Mouse (Mus musculus) induced T-regulatory cell, adult 2 months (primary cell): Measurements from ENCODE around the gene Tmem238.

Experiments used
- DNase-seq: peaks from one replicate; pipeline ENCODE4 v3.0.0-alpha.2; 2012; ENCODE audit warnings: low read depth

Gene Tmem238

DNA sequence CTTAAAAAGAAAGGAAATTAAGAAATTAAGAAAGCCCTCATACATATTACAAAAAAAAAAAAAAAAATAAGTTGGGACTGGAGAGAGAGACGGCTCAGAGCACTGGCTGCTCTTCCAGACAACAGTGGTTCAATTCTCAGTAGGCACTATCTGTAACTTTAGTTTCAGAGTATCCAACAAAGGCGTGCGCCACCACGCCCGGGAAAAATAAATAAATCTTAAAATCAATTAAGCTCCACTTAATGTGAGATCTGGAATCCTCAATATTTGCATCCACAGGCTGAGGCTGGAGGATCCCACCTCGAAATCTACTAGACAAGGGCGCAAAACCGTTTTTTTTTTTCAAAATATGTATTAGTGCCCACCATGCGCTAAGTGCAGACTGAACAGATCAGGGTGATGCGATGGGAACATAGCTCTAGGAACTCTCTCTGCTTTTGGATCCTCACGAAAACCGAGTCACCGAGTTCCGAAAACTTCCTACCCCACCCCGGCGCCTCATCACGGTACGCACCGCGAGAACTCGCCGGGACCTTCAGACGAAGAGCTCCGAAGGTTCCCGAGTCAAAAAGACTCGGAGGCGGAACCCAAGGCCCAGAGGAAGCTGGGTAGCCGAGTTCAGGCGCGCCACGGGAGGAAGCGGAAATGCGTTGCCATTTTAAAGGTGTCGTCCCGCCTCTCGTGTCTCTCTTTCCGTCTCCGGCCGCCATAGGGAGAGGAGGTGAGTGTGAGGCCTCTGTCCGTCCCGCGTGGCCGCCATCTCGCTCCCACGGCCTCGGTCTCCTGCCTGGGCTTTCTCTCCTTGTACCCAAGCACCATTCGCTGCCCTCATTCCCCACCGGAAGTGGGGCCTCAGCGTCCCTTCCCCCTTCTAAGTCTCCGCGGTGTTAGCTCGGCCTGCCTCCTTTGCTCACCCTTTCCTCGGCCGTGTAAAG, 3.1 kb upstream of the Tmem238 start, which contains the start of gene Rpl28:
TSS of gene Rpl28 (plus strand) at position 597 of the 935 bp plus-strand sequence.
- peak; percentile 99 for DNase-seq

DNA sequence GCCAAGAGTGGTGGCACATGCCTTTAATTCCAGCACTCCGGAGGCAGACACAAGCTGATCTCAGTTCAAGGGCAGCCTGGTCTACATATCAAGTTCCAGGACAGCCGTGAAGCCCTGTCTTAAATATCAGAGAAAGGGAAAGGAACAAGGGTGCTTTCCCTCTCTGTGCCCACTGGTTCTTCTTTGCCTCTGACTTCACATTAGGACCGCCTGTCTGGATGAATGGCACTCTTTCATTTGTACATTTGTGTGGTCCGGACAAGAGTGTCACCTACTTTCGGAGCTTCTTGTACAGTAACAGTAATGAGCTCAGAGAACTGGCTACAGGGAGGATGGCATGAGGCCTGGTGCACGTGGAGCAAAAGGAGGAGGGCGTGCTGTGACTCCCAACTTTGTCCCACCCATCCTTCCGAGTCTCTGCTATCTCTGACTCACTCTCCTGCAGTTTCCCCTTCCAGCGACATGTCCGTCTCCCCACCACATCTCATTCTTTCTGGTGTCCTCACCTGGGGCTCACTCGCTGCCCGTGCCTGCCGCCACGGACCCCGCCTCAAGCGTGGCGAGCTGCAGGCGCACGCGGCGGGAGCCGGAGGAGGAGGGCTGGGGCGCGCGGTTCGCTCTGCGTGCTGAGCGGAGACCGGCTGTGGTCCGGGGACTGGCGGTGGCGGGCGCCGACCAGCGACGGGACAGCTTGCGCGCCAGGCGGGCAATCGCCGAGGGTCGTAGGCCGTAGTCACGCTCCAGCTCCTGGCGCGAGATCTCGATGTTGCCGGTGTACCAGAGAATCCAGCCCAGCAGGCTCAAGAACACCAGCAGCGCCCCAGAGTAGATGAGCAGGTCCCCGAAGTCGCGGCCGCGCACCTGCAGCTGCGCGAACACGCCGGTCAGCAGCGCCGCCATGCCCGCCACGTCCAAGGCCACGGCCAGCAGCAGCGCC, 689 bp downstream of the Tmem238 start:
- peak; percentile 66 for DNase-seq

DNA sequence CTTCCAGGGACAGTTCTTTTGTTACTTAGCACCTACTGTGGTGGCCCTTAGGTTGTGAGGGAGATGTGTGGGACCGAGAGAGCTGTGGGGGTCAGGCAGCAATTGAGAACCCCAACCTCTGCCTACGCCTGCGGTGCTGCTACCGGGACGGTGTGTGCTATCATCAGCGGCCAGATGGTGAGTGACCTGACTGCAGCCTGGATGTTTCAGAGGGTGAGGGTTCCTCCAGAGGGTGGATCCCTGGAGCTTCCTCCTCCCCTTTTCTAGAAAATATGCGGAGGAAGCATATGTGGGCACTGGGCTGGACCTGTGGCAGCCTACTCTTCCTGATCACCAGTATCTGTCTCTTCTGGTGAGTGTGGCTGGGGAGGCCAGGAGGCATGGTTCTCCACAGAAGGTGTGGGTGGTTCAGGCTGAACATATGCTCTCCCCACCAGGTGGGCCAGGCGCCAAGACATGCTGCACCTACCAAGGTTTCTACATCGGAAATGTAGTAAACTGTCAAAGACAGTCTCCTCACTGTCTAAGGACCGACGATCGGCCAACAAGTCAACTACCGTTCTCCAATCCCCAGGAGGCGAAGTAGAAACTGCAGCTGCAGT, 5.7 kb downstream of the Tmem238 start:
- no peak for DNase-seq

DNA sequence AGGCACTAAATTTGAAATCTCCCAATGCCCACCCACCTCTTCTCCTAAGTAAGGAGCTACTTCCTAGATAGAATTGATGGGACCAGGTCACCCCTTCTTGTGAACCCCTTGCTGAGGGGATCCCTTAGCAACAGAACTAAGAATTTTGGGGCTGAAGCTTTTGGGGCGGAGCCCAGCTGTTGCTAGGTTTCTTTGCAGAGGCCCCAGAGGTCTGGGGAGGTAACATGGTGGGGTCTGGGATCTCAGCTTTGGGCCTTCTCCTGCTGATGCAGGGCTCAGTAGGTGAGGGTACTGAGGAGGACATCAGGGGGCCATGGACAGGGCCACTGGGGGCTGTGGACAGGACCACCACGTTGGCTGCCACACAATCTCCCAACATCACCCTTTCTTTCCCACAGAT, 6.7 kb downstream of the Tmem238 start, which contains the start of the genes Il11 and Tmem190:
TSS of gene Il11 (minus strand) at position 101 of the 400 bp plus-strand sequence.
TSS of gene Tmem190 (plus strand) at position 179 of the 400 bp plus-strand sequence.
- no peak for DNase-seq

DNA sequence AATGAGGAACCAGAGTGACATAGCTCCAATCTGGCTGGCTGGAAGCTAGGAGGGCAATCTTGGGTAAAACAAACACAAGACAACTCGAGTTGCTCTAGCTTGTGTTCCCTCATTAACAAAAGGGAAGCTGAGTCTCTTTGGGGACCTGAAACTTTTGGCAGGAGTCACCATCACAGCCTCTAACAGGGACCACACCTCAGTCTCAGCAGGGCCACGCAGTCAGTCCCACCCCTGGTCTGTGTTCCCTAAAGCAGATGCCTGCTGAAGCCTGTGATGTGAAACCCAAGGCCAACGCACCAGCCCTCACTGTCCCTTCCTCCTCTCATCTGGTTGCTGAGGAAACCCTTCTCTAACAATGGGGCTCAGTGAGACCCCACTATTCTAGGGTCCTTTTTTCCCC, 7.3 kb downstream of the Tmem238 start:
- DNase-seq: no peak

DNA sequence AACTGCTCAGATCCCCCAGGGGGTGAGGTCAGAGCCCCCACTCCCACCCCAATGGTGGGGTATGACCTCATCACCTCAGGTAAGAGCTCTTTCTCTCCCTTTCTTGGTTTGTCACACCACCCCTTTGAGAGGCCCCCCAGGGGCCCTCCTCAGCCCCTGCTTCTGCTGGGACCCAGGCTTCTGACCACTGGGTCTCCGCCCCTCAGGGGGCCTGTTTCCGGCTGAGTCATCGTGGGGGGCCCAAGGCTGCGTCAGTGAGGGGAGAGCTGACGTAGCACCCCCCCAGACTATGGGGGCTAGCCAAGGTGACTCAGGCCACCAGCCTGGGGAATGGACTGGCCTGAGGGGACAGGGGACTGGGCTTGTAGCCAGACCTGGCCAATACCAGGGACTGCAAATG, 9.5 kb downstream of the Tmem238 start:
- DNase-seq: no peak

DNA sequence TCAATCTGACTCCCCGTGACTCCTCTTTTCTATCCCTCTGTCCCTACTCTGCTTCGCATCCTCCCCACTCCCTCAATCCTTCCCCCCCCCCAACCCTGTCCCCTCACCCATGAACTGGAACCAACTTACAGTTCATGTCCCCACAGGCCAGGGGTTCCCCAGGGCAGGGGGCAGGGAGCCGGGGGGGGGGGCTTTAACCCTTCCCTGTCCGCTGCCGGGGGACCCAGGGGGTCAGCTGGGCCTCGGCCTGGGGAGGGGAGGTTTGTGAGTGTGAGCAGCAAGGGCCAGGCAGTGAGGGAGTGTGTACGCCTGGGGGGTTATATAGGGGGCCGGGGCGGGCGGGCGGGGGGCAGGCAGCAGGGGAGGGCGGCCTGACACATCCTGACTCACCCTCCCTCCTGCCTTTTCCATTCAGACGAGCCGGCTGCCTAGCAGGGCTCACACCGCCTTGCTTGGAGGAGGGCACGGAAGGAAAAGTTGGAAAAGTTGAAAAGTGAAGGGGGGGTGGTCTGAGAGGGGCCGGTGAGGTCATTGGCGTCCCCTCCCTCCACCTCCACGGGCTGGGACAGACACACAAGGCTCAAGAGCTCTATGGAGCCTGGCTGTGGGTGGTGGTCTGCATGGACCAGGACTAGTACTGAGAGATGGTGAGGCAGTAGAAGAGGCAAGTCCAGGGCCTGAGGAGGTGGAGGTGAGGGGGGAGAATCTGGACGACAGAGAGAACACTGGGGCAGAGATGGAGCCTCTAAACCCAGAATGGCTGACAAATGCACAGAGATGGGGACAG, 11.4 kb downstream of the Tmem238 start:
- DNase-seq: no peak

DNA sequence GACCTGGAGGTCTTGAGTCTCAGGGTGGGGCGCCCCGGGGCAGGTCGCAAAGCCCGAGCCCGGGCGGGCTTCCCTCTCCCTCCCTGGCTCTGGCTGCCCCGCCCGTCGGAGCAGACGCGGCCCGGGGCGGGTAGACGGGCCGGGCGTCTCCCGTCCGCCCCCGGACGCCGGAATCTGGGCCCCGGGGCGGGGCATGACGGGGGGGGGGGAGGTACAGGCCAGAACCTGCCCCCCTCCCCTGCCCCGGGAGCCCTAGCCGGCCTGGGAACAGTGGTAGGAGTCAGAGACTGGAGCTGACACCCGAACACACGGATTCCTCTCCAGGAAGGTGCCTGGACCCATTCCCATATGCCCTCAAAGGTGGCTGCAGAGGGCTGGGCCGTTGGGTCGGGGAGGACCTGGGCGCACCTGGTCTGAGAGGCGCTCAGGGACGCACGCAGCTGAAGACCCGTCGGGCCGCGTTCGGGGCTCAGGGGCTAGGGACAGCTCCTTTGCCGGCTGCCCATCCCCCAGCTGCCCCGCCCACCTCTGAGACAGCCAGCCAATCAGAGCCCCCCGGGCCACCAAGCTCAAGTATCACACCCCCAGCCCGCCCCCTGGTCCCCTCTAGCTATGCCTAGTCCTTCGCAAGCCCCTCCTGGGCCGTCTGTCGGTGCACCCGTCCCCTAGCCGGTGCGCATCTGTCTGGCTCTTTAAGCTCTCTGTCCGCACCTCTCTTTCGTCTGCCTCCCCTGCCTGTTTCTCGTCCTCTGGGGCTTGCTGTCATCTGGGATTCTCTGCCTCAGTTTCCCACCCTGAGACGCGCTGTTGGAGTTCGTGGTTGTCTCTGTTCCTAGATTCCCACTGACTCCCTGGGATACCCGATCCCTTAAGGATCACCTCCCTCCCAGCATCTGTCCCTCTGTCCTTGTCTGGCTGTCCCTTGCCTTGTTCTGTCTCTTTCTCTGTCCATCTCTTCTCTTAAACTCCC, 12.3 kb downstream of the Tmem238 start:
- DNase-seq: peak; percentile 65

DNA sequence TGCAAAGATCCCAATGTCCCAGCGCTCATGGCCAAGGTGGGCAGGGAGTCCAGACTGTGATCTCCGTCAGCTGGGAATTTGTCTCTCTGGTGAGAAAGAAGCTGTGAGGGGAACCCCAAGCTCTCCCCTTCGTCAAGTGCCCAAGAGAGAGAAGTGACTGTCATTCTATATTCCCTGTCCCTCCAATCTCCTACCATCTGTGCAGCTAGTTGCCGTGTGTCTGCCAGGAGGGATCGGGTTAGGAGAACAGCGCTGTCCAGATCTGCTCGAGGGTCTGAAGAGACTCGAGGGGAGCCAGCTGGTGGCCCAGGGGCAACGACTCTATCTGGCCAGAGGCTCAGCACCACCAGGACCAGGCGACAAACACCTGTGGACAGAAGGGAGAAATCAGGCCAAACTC, 13.3 kb downstream of the Tmem238 start:
- DNase-seq: peak; percentile 4

DNA sequence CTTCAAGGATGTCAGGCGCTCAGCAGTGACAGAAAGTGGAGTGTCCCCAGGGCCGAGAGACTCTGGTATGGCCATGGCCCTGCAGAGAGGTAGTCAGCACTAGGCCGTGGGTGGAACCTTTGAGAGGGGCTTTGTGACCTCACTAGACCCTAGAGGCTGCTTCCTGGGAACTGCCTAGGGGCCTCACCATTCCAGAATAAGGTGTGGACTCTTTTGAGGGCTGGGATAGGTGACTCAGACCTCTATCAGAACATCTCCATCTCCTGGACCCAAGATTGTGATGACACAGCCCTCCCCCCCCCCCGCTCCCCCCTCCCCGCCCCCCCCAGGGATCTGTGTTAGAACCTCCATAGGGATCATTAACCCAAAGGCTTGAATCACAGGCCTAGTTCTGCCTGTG, 18.3 kb downstream of the Tmem238 start, which contains the start of gene Fam71e2:
TSS of gene Fam71e2 (minus strand) at position 101 of the 400 bp plus-strand sequence.
- no peak for DNase-seq

DNA sequence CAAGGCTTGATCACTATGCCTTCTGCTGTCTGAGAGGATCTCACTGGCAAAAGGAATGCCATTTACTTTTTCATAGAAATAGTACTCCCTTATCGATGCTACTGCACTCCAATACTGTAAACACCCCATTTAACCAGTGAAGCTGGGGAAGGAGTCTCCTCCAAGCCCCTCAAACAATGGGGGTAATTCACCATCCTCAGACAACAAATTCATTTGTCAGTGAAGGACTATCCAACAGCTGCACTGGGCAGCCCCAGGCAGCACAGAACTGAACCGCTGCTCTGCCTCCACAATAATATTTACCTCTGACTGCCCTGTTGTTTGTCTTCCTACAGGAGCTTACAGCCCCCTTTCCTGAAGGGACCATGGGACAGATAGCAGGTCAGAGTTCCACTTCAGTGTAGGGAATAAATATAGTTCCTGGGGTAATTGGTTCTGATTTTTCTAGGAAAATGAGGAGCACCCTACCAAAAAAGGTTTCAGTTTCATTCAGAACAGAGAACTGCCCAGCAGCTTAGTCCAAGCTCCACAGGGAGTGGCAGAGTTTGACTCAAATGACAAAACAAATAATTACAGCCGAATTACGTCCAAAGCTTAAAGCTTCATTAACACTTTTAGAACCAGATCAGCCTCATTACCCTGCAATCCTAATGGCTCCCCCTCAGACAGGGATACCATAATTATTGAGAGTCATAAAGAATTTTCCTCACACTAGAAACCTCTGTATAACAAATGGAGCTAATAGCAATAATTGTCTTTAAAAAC, 24.3 kb downstream of the Tmem238 start:
- DNase-seq: no peak

DNA sequence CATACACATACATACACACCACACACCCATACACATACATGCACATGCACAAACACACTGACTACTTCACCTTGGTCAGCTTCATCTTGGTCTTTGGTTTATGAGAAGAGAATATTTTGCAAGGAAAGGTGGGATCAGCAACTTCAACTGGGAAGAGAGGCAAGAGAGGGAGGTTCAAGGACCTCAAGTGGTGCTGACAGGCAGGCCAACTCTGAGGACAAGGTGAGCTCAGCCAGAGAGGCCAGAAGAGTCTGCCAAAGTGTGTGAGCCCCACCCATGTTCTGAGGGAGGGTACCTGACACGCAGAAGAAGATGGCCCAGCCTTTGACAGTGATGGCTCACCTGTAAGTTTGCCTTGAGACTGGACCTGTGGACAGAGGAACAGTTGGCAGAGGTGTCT, 29.8 kb downstream of the Tmem238 start:
- DNase-seq: no peak

DNA sequence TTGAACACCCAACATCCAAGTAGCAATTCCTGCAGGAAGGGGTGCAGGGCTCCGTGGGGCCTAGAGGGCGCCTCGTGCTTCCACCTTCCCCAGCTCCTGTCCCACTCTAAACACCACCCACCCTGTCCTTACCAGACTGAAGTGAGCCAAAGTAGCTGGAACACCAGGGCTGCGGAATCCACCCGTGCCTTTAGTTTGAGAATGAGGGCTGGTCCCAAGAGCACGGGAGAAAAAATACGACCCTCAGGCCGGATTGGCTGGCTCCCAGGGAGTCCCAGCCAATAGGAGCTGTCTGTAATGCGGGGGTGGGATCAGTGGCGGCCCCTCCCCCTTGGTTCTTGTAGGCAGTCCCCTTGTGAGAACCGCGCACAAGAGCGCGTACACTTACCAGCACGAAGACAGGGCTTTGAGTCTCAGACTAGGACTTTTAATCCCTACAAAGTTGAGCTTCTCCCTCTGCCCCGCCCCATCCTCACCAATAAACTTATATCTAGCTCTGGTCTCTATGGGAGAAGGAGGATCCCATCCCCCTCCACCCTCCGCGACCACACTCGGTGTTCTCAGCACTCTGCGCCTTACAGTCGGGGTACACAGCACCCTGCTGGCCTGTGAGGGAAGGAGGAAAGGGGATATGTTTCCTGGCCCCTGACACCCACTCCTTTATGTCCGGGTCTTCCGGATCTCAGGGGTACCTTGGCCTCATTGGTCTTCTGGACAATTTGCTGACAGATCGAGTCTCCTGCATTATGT, 36.5 kb downstream of the Tmem238 start, which contains the start of gene Cox6b2:
TSS of gene Cox6b2 (minus strand) at position 274 of the 750 bp plus-strand sequence.
- peak; percentile 75 for DNase-seq

DNA sequence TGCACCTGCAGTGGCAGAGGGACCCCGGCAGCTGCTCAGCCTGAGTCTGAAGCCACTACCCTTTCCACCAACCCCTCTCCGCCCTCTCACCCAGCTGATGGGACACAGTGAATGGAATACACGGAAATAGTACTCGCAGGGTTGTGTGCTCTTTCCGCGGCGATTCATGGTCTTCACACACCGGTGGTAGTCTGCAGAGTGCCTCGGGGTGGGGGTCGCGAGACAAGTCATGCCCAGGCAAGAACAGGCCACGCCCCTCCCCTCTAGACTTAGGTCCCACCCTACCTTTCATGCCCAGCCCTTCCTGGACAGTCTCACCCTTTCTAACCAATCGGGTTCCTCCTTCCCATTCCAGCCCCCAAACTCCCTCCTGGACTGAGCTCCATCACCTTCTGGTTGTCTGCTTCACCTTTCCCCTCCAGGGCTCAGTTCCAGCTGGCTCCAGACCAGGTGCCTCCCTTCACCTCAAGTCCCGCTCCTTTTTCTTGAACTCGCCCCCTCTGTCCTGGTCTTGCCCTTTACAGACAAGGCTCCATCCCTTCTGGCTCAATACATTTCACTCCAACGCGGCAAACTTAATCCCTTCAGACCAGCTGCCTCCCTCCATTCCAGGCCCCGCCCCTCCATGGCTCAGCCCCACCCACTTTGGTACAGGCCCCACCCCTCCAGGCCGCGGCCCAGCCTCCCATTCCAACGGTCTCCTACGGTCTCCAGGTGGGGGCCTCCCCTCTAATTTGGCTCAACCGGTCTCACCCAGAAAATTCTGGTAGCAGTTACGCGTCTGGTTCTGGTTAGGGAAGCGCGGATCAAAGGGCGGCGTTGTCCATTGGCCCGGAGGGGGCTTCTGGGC, 37.3 kb downstream of the Tmem238 start:
- DNase-seq: peak; percentile 52

DNA sequence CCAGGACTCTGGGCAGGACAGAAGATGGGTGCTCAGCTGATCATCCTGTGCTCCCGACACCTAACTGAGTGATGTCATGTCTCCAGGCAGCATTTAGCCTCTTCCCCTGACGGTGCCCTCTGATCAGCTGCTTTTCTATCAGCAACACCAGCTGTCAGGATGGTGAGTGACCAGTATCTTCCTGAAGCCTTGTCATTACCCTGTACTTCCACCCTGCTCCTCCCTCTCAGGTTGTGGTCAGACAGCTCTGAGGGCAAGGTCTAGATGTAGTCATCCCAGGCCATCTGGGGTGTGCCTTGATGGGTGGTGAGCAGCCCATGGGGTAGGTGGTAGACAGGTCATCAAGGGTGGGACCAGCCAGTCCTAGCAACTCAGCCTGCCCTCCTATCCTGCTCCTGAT, 40.3 kb downstream of the Tmem238 start:
- DNase-seq: no peak

DNA sequence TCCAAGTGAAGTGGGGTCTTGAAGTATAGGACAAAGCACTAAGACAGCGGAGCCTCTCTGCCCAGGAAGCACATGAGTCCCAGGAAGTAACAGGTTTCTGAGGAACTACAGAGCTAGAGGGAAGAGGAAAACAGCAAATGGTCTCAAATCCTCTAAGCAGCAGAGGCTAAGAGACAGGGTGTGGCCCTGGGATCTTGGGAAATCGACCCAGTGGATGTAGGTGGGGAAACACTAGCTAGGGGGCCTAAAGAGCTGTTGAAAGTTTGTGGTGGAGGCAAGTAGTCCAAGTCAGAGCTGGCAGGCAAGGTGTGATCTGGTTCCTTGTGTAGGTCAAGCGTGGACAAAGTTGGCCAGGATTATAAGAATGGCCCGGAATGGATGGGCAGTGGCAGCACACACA, 41.1 kb downstream of the Tmem238 start:
- no peak for DNase-seq

DNA sequence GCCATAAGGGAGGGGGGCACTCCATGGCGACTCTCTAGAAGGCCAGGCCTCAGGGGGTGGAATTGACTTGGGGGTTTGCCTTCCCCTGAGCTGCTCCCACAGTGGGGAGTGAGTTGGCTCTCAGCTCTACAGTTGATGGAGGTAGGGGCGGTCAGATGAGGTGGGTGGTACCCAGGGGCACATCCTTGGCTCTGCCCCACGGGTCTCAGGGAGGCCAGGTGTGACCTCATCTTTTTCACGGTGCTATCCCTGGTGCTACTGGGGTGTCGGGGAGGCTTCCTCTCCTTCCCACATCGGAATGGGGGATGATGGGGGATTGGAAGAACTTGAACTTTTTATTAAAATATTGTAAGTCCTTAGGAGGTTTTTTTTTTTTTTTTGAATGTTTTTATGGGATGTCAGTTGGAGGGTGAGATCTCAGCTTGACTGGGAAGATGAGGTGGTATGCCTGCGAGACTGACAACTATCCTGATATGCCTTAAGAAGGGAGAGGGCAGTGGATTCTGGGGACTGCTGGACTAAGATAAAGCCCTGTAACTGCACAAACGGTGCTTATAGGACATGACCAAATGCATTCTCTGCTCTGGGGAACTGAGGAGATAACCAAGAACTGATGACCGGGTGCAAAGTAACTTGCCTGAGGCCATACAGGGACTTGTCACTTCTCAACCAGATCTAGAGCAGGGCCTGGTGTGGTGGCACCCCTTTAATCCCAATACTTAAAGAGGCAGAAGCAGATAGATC, 42.1 kb downstream of the Tmem238 start:
- DNase-seq: no peak
